Mouse (Mus musculus) midbrain, embryonic 16.5 days (tissue): ENCODE results near the gene Hsd11b2. TPM values are rescaled to one million over a fixed set of nuclear protein-coding genes. Genes with fewer than 3 reads are reported as not detected.

Source experiments
- ATAC-seq: fragments of 200-750 bp; cut with Nextera tagmentation; 2 replicates; pipeline ENCODE4 v1.8.0; 2017; ENCODE audit warnings: moderate TSS enrichment
- H3K27ac ChIP-seq: fragments of 300-500 bp; sonication (generic); 2 replicates; pipeline ENCODE4 v1.5.1; 2014; ENCODE audit warnings: mild to moderate bottlenecking, low read length, mixed read lengths
- H3K27me3 ChIP-seq: fragments of 300-500 bp; sonication (generic); 2 replicates; pipeline ENCODE4 v1.6.1; 2014; ENCODE audit warnings: low read depth, low read length, mixed read lengths; ENCODE audit not compliant: control insufficient read depth, insufficient read depth
- H3K36me3 ChIP-seq: fragments of 300-500 bp; sonication (generic); 2 replicates; pipeline ENCODE4 v1.6.1; 2014; ENCODE audit warnings: mild to moderate bottlenecking, low read length, moderate library complexity, mixed read lengths; ENCODE audit not compliant: control insufficient read depth, insufficient read depth
- H3K4me1 ChIP-seq: fragments of 300-500 bp; sonication (generic); 2 replicates; pipeline ENCODE4 v1.6.1; 2014; ENCODE audit warnings: mild to moderate bottlenecking, low read length, mixed read lengths; ENCODE audit not compliant: control insufficient read depth, insufficient read depth
- H3K4me2 ChIP-seq: fragments of 300-500 bp; sonication (generic); 2 replicates; pipeline ENCODE4 v1.6.1; 2014; ENCODE audit warnings: mild to moderate bottlenecking, low read length, mixed read lengths
- H3K4me3 ChIP-seq: fragments of 300-500 bp; sonication (generic); 2 replicates; pipeline ENCODE4 v1.5.1; 2014; ENCODE audit warnings: low read depth, mild to moderate bottlenecking, low read length, moderate library complexity, mixed read lengths
- H3K9ac ChIP-seq: fragments of 300-500 bp; sonication (generic); 2 replicates; pipeline ENCODE4 v1.6.1; 2014; ENCODE audit warnings: low read depth, low read length, mixed read lengths
- H3K9me3 ChIP-seq: fragments of 300-500 bp; sonication (generic); replicated peaks from 2 replicates; pipeline ENCODE4 v1.6.1; 2014; ENCODE audit warnings: mild to moderate bottlenecking, low read length, mixed read lengths; ENCODE audit not compliant: control insufficient read depth, poor library complexity, severe bottlenecking
- WGBS: fragments of 180-500 bp; shearing (Covaris S2); extraction: QIAGEN DNeasy Blood & Tissue Kit; methylation state at CpG from one replicate; pipeline ENCODE4 v1.1.7; 2014; 5-methylcytosine and 5-hydroxymethylcytosine counted together
- polyA plus RNA-seq: library from polyadenylated mRNA; unstranded; fragments of >200 nt; fragmentation: Nextera tagmentation; extraction: Ambion mirVana; gene quantifications from 2 replicates; pipeline ENCODE4 v1.2.1, GENCODE M21; 2015

Gene Hsd11b2
- polyA plus RNA-seq, 1 experiment from 2014 or later, result 2.7 TPM

- no peak overlapping the region for H3K4me2 ChIP-seq
- ATAC-seq, result no peak
- H3K4me3 ChIP-seq, result no peak overlapping the region
- no peak overlapping the region for H3K9ac ChIP-seq
- no peaks in the 10 kb centered on the region for H3K9me3 ChIP-seq
- 67% methylated on average over 2 of the region's 2 CpGs for WGBS
- H3K27ac ChIP-seq, result no peak overlapping the region
- H3K4me1 ChIP-seq, result no peaks in the 10 kb centered on the region
- H3K27me3 ChIP-seq, result no peaks in the 10 kb centered on the region
- peaks cover 9% of the 10 kb centered on the region for H3K36me3 ChIP-seq
Measured at GRCm38 (mm10) chr8:105531774-105532173, 13.2 kb downstream of the Hsd11b2 start.

- no peaks in the 10 kb centered on the region for H3K27me3 ChIP-seq
- H3K36me3 ChIP-seq, result peaks cover 16% of the 10 kb centered on the region
- WGBS, result 42% methylated on average over 2 of the region's 2 CpGs
- H3K4me3 ChIP-seq, result no peak overlapping the region
- H3K4me2 ChIP-seq, result no peak overlapping the region
- H3K9me3 ChIP-seq, result no peaks in the 10 kb centered on the region
- no peaks in the 10 kb centered on the region for H3K4me1 ChIP-seq
- no peak overlapping the region for H3K9ac ChIP-seq
- no peak for ATAC-seq
- no peak overlapping the region for H3K27ac ChIP-seq
Measured at GRCm38 (mm10) chr8:105533439-105533838, 14.9 kb downstream of the Hsd11b2 start.

- Histone ChIP-seq H3K27me3 (no peaks in the 10 kb centered on the region), H3K4me2 (no peak overlapping the region), H3K4me1 (no peaks in the 10 kb centered on the region), H3K27ac (no peak overlapping the region), H3K36me3 (peaks cover 20% of the 10 kb centered on the region), H3K4me3 (no peak overlapping the region), H3K9me3 (no peaks in the 10 kb centered on the region), H3K9ac (no peak overlapping the region)
- ATAC-seq, result no peak
- WGBS, result 0% methylated on average over 1 of the region's 1 CpGs
Measured at GRCm38 (mm10) chr8:105533892-105534329, 15.4 kb downstream of the Hsd11b2 start.

- no peak overlapping the region for H3K9ac ChIP-seq
- no peak overlapping the region for H3K4me3 ChIP-seq
- H3K4me1 ChIP-seq, result no peaks in the 10 kb centered on the region
- WGBS, result 92% methylated on average over 3 of the region's 3 CpGs
- H3K36me3 ChIP-seq, result peaks cover 22% of the 10 kb centered on the region
- no peak overlapping the region for H3K27ac ChIP-seq
- no peaks in the 10 kb centered on the region for H3K9me3 ChIP-seq
- ATAC-seq, result no peak
- H3K27me3 ChIP-seq, result no peaks in the 10 kb centered on the region
- no peak overlapping the region for H3K4me2 ChIP-seq
Measured at GRCm38 (mm10) chr8:105536546-105536945, 18.0 kb downstream of the Hsd11b2 start.

GRCm38 (mm10) chr8:105537011-105537677, 18.6 kb downstream of the Hsd11b2 start:
- H3K27ac ChIP-seq, result no peak overlapping the region
- no peaks in the 10 kb centered on the region for H3K27me3 ChIP-seq
- H3K4me2 ChIP-seq, result no peak overlapping the region
- no peak for ATAC-seq
- no peak overlapping the region for H3K4me3 ChIP-seq
- H3K36me3 ChIP-seq, result peaks cover 22% of the 10 kb centered on the region
- H3K4me1 ChIP-seq, result no peaks in the 10 kb centered on the region
- H3K9ac ChIP-seq, result no peak overlapping the region
- H3K9me3 ChIP-seq, result no peaks in the 10 kb centered on the region
- 89% methylated on average over 6 of the region's 6 CpGs for WGBS

GRCm38 (mm10) chr8:105538940-105539339, 20.4 kb downstream of the Hsd11b2 start:
- no peak for ATAC-seq
- H3K4me2 ChIP-seq, result no peak overlapping the region
- 95% methylated on average over 4 of the region's 4 CpGs for WGBS

GRCm38 (mm10) chr8:105542032-105542656, 23.6 kb downstream of the Hsd11b2 start:
- Histone ChIP-seq H3K27me3 (no peaks in the 10 kb centered on the region), H3K4me3 (no peak overlapping the region), H3K9me3 (no peaks in the 10 kb centered on the region), H3K9ac (no peak overlapping the region), H3K4me1 (0 out of 2 replicates have a peak, but pooled peaks cover 4% of the 10 kb centered on the region), H3K4me2 (no peak overlapping the region), H3K27ac (no peak overlapping the region), H3K36me3 (peaks cover 16% of the 10 kb centered on the region)
- no peak for ATAC-seq
- 91% methylated on average over 3 of the region's 3 CpGs for WGBS

More at GRCm38 (mm10) chr8:105538940-105539339, 20.4 kb downstream of the Hsd11b2 start:
- Histone ChIP-seq H3K4me1 (no peaks in the 10 kb centered on the region), H3K9ac (no peak overlapping the region), H3K27me3 (no peaks in the 10 kb centered on the region), H3K27ac (no peak overlapping the region), H3K4me3 (no peak overlapping the region), H3K36me3 (peaks cover 22% of the 10 kb centered on the region), H3K9me3 (no peaks in the 10 kb centered on the region)

GRCm38 (mm10) chr8:105542808-105543207, 24.3 kb downstream of the Hsd11b2 start:
- H3K9ac ChIP-seq, result no peak overlapping the region

GRCm38 (mm10) chr8:105543703-105544102, 25.1 kb downstream of the Hsd11b2 start:
- no peaks in the 10 kb centered on the region for H3K27me3 ChIP-seq
- no peak overlapping the region for H3K4me3 ChIP-seq
- H3K9me3 ChIP-seq, result no peaks in the 10 kb centered on the region
- WGBS, result 53% methylated on average over 1 of the region's 1 CpGs
- 0 out of 2 replicates have a peak, but pooled peaks cover 4% of the 10 kb centered on the region for H3K4me1 ChIP-seq
- H3K9ac ChIP-seq, result no peak overlapping the region
- ATAC-seq, result no peak
- no peak overlapping the region; the same call in 1 of the 2 replicates for H3K27ac ChIP-seq
- no peak overlapping the region for H3K4me2 ChIP-seq
- H3K36me3 ChIP-seq, result peaks cover 4% of the 10 kb centered on the region; the same call in 1 of the 2 replicates

More at GRCm38 (mm10) chr8:105542808-105543207, 24.3 kb downstream of the Hsd11b2 start:
- peaks cover 10% of the 10 kb centered on the region; the same call in 1 of the 2 replicates for H3K36me3 ChIP-seq
- H3K27ac ChIP-seq, result no peak overlapping the region
- H3K4me3 ChIP-seq, result no peak overlapping the region
- H3K27me3 ChIP-seq, result no peaks in the 10 kb centered on the region
- 0 out of 2 replicates have a peak, but pooled peaks cover 4% of the 10 kb centered on the region for H3K4me1 ChIP-seq
- H3K4me2 ChIP-seq, result no peak overlapping the region
- H3K9me3 ChIP-seq, result no peaks in the 10 kb centered on the region
- ATAC-seq, result no peak
- WGBS, result 95% methylated on average over 2 of the region's 2 CpGs
